Mouse (Mus musculus): ENCODE data around the gene Pygb. TPM values are rescaled to one million over a fixed set of nuclear protein-coding genes. Genes with fewer than 3 reads are reported as not detected.

The Pygb gene
- total RNA-seq, 2 experiments from 2014 or later = 18.3 to 40.1 TPM

GRCm38 (mm10) chr2:150788768-150789550, 2.4 kb downstream of the Pygb start:
- 0 out of 2 replicates have a peak, but pooled peaks have one; percentile 8 for ATAC-seq (replicated peaks; ENCODE audit: poor library complexity, severe bottlenecking)

GRCm38 (mm10) chr2:150793320-150793719, 6.8 kb downstream of the Pygb start:
- ATAC-seq (replicated peaks; ENCODE audit: poor library complexity, severe bottlenecking) = no peak

GRCm38 (mm10) chr2:150798084-150798483, 11.5 kb downstream of the Pygb start:
- no peak for ATAC-seq (replicated peaks; ENCODE audit: poor library complexity, severe bottlenecking)

GRCm38 (mm10) chr2:150800616-150801015, 14.1 kb downstream of the Pygb start:
- ATAC-seq (replicated peaks; ENCODE audit: poor library complexity, severe bottlenecking) = no peak

- peak; percentile 84 for ATAC-seq (replicated peaks; ENCODE audit: poor library complexity, severe bottlenecking)
Observed at GRCm38 (mm10) chr2:150803035-150803434, 16.5 kb downstream of the Pygb start.

GRCm38 (mm10) chr2:150808381-150808780, 21.8 kb downstream of the Pygb start:
- ATAC-seq (replicated peaks; ENCODE audit: poor library complexity, severe bottlenecking) = no peak

- ATAC-seq (replicated peaks; ENCODE audit: poor library complexity, severe bottlenecking) = no peak
Observed at GRCm38 (mm10) chr2:150808812-150809211, 22.3 kb downstream of the Pygb start.

- ATAC-seq (replicated peaks; ENCODE audit: poor library complexity, severe bottlenecking) = peak; percentile 36
Observed at GRCm38 (mm10) chr2:150810603-150811002, 24.1 kb downstream of the Pygb start.

- no peak for ATAC-seq (replicated peaks; ENCODE audit: poor library complexity, severe bottlenecking)
Observed at GRCm38 (mm10) chr2:150812816-150813215, 26.3 kb downstream of the Pygb start.

GRCm38 (mm10) chr2:150816676-150817402, 30.3 kb downstream of the Pygb start:
- no peak for ATAC-seq (replicated peaks; ENCODE audit: poor library complexity, severe bottlenecking)

- no peak for ATAC-seq (replicated peaks; ENCODE audit: poor library complexity, severe bottlenecking)
Observed at GRCm38 (mm10) chr2:150818742-150819141, 32.2 kb downstream of the Pygb start.

- ATAC-seq (replicated peaks; ENCODE audit: poor library complexity, severe bottlenecking) = peak; percentile 63
Observed at GRCm38 (mm10) chr2:150820720-150821119, 34.2 kb downstream of the Pygb start.

- peak; percentile 77 for ATAC-seq (replicated peaks; ENCODE audit: poor library complexity, severe bottlenecking)
Observed at GRCm38 (mm10) chr2:150822987-150823386, 36.5 kb downstream of the Pygb start.

GRCm38 (mm10) chr2:150826426-150826825, 39.9 kb downstream of the Pygb start:
- no peak for ATAC-seq (replicated peaks; ENCODE audit: poor library complexity, severe bottlenecking)

- no peak for ATAC-seq (replicated peaks; ENCODE audit: poor library complexity, severe bottlenecking)
Observed at GRCm38 (mm10) chr2:150828164-150828563, 41.6 kb downstream of the Pygb start.

- no peak for ATAC-seq (replicated peaks; ENCODE audit: poor library complexity, severe bottlenecking)
Observed at GRCm38 (mm10) chr2:150828654-150829053, 42.1 kb downstream of the Pygb start.

- ATAC-seq (replicated peaks; ENCODE audit: poor library complexity, severe bottlenecking) = no peak
Observed at GRCm38 (mm10) chr2:150830011-150830410, 43.5 kb downstream of the Pygb start.

GRCm38 (mm10) chr2:150830911-150831441, 44.4 kb downstream of the Pygb start:
- ATAC-seq (replicated peaks; ENCODE audit: poor library complexity, severe bottlenecking) = peak; percentile 69

- ATAC-seq (replicated peaks; ENCODE audit: poor library complexity, severe bottlenecking) = no peak
Observed at GRCm38 (mm10) chr2:150832029-150832428, 45.5 kb downstream of the Pygb start.

- no peak for ATAC-seq (replicated peaks; ENCODE audit: poor library complexity, severe bottlenecking)
Observed at GRCm38 (mm10) chr2:150834616-150835015, 48.1 kb downstream of the Pygb start.

- ATAC-seq (replicated peaks; ENCODE audit: poor library complexity, severe bottlenecking) = no peak
Observed at GRCm38 (mm10) chr2:150835975-150836374, 49.4 kb downstream of the Pygb start.

All from granulocyte monocyte progenitor cell, adult 5-6 weeks (primary cell).